Mouse (Mus musculus): ENCODE results near the gene Atp4a. TPM values are rescaled to one million over a fixed set of nuclear protein-coding genes. Genes with fewer than 3 reads are reported as not detected.
"Not testable (repeated sequence)": the region's sequence is repeated elsewhere in the genome, so short reads cannot be mapped to it uniquely, and the experiment has no call there.

Gene Atp4a
- polyA plus RNA-seq, 1 experiment, result 2.4 TPM

DNA sequence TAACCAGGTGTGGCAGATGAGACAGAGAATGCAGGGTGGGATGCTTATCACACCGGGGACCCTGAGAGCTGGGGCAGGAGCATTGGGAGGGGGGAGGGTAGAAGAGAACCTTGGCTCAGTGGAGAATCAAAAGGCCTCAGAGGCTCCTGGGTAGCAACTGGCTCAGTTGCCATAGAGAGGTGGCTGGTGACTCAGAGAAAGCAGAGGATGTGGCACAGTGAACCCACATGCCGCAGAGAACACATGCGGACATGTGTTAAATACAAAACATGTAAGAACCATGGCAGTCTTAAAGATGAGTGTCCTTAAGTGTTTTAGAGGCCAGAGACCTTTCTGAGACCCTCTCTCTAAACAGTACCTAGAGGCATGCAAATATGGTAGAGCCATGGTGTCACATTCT lies 24.2 kb downstream of the Atp4a start:
- TF ChIP-seq POLR2A (IDR thresholded peaks at IDR 0.05; ENCODE audit: borderline replicate concordance, extremely low read depth, insufficient read depth, insufficient read length, poor library complexity, severe bottlenecking) (no peak), CTCF (IDR thresholded peaks at IDR 0.05; ENCODE audit: borderline replicate concordance, extremely low read depth, insufficient read depth, insufficient read length) (no peak)
- DNase-seq (ENCODE audit: low read depth), result no peak

DNA sequence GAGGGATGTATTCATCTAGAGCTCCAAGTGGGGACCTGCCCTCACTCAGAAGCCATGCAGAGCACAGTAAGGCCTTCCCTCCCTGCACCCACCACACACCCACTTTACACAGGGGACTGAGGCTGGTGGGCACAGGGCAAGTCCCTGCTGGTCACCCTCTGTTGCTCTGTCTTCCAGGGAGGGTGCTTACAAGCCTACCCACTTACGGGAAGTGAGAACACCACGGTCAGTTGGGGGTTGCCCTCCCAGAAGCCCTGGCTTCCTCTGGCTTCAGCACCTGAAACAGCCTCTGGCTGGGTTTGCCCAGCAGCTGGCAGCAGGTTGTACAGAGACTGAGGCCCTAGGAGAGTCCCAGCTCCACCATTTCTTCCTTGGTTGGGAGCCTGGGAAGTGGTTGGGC lies 30.6 kb downstream of the Atp4a start:
- DNase-seq (ENCODE audit: low read depth), result not testable (repeated sequence)

DNA sequence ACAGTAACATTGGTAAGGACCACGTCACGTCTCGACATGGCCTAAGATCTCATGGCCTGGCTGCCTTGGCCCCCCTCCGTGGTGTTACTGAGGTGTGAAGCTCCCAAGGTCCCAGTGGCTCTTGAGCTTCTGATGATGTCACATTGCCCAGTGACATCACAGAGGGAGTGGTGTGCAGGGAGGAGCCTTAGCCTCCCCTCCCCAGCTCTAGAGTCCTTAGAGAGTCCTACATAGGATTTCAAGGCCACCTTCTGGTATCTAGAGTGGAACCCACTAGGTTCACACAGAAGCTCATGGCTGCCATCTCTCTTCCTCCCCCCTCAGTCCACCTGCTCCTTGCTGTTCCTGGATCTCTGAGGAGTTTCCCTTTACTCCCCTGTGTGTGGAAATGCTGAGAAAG lies 31.6 kb downstream of the Atp4a start, which contains the start of gene Gapdhs:
Gene Gapdhs (minus strand): TSS at position 65 of the 400 bp plus-strand sequence.
- DNase-seq (ENCODE audit: low read depth), result not testable (repeated sequence)

DNA sequence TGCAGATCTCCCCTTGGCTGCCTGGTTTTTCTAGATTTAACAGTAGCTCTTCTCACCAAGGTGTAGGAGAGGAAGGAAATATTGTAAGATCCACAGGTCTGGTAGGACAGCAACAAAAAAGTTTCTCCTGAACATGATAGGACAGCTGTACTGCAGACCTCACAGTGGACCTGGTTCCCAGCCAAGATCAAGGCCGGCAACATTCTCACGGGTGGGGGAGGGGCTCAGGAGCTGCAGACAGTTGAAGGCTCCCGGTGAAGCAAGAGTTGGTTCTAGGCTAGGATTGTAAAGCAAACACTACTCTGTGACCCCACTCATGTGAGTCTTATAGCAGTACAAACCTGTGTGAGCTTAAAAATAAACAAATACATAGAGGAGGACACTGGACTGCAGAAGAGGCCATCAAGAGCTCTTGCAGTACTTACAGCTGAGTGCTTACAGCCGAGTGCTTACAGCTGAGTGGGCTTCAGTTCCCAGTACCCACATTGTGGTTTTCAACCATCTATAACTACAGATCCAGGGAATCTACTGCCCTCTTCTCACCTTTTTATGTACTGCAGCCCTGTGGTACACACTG lies 32.1 kb downstream of the Atp4a start:
- peak; percentile 39 for DNase-seq (ENCODE audit: low read depth)
- TF ChIP-seq CTCF (IDR thresholded peaks at IDR 0.05; ENCODE audit: borderline replicate concordance, extremely low read depth, insufficient read depth, insufficient read length) (no peak), POLR2A (IDR thresholded peaks at IDR 0.05; ENCODE audit: borderline replicate concordance, extremely low read depth, insufficient read depth, insufficient read length, poor library complexity, severe bottlenecking) (no peak)

DNA sequence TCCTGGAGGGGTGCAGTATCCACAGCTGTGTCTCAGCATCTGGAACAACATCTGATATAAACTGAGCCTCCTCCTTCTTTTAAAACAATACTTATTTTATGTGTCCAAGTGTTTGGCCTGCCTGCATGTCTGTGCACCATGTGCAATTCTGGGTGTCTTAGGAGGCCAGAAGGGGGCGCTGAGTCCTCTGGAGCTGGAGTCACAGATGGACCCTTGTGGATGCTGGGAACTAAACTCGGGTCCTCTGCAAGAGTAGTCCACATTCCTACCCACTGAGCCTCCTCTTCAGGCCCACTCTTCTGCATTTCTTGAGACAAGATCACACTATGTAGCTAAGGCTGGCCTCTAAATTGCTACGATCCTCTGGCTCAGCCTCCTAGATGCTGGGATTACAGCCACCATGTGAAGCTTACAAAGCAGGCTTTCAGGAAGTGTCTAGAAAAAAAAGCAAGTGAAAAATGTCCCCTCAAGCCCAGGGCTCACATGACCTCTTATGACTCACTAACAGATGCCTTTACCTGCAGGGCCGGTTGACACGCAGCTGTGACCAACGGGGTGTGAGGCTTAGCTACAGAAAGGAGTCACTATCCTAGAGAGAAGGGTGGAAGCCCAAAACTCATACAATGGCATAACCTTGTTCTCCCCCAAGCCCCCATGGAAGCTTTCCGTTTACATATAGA lies 35.7 kb downstream of the Atp4a start:
- TF ChIP-seq POLR2A (IDR thresholded peaks at IDR 0.05; ENCODE audit: borderline replicate concordance, extremely low read depth, insufficient read depth, insufficient read length, poor library complexity, severe bottlenecking), result no peak
- no peak for TF ChIP-seq CTCF (IDR thresholded peaks at IDR 0.05; ENCODE audit: borderline replicate concordance, extremely low read depth, insufficient read depth, insufficient read length)
- no peak for DNase-seq (ENCODE audit: low read depth)

DNA sequence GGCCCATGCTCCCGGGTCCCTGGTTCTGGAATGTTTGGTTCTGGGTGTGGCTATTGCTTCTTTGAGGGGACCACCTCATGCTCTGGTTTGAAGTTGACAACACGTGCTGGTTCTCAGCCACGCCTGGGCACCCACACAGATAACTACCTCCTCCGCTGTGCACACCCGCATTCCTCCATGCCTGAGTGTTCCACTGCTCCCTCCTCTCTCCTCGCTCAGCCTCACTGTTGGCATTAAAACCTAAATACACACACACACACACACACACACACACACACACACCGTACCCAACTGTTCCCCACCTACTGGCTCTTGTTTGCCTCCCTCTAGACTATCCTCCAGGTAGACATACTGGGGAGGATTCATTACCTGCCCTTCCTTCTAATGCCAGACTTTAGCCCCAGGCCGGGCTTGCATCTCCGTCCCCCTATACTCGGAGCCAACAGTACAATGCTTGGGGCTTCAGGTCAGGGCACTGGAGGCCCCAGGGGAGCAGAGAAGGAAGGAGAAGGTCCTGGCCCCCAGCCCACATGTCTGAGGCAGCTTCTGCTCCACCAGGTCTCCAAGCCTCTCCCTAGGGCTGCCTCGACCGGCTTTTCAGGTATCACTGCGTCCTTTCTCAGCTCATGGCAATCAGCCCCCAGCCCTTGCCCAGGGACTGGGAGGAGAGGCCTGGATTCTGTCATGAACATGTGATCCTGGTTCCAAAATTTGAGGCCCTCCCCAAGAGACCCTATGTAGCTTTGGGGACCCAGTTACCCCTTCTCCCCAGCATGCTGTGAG lies 38.0 kb downstream of the Atp4a start:
- DNase-seq (ENCODE audit: low read depth), result no peak
- TF ChIP-seq POLR2A (IDR thresholded peaks at IDR 0.05; ENCODE audit: borderline replicate concordance, extremely low read depth, insufficient read depth, insufficient read length, poor library complexity, severe bottlenecking) (no peak), CTCF (IDR thresholded peaks at IDR 0.05; ENCODE audit: borderline replicate concordance, extremely low read depth, insufficient read depth, insufficient read length) (no peak)

DNA sequence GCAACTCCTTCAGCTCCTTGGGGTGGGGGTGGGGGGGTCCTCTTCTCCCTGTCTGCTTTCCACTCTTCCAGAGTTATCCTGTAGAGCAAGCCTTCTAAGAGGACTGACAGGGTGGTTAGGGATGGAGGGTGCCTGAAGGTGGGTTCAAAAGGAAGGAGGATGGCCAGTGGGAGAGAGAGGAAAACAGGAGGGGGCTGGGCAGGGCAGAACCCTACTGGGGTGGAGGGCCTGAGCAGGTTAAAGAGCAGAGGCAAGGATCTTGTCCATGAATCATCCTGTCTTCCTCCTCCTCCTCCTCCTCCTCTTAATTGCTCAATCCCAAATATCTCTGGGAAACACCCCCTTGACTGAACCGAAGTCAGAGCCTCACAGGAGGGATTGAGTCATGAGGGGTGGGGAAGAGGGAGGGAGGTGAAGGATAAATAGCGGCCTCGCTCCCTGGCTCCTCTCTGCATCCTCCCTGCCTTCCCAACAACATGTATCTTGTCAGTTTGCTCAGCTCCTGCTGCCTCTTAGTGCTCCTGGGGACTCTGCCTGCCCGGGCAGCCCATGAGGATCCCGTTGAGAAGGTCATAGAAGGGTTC lies 39.2 kb downstream of the Atp4a start, which contains the start of gene Sbsn:
Gene Sbsn (plus strand): TSS at position 386 of the 584 bp plus-strand sequence.
- DNase-seq (ENCODE audit: low read depth), result no peak
- TF ChIP-seq CTCF (IDR thresholded peaks at IDR 0.05; ENCODE audit: borderline replicate concordance, extremely low read depth, insufficient read depth, insufficient read length) (no peak), POLR2A (IDR thresholded peaks at IDR 0.05; ENCODE audit: borderline replicate concordance, extremely low read depth, insufficient read depth, insufficient read length, poor library complexity, severe bottlenecking) (no peak)

DNA sequence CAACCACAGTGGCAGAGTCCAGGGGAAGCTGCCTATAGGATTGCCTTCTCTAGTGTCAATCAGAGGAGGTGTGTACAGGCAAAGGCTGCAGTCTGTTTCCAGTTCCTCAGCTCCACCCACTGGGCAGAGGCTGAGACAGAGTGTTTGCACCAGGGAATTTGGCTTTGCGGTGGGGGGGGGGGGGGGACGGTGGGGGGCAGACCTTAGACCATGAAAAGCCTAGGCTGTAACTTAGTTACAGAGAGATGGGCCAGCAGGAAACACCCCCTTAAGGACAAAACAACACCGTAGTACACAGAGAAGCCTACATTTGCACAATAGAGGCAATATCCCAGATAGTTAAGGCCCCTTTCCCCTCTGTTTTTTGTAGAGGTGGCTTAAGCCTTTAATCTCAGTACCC lies 45.0 kb downstream of the Atp4a start:
- TF ChIP-seq CTCF (IDR thresholded peaks at IDR 0.05; ENCODE audit: borderline replicate concordance, extremely low read depth, insufficient read depth, insufficient read length) (no peak), POLR2A (IDR thresholded peaks at IDR 0.05; ENCODE audit: borderline replicate concordance, extremely low read depth, insufficient read depth, insufficient read length, poor library complexity, severe bottlenecking) (no peak)
- no peak for DNase-seq (ENCODE audit: low read depth)

DNA sequence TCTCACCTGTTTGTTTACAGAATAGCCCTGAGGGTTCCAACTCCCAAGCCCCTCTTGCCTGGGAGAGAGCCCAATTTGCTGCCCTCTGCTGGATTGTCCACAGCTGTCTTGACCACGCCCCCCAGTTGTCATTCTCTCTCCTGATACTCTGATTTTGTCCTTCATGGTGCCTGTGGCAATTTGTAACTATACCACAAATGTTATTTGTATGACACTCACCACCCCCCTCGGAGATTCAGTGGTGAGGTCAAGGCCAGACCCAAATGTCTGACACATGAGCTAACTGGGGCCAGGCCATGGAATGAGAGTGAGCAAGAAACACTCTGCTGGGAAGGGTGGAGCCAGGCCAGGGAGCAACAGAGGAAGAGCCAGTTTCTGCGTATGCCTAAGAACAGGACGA lies 46.8 kb downstream of the Atp4a start:
- TF ChIP-seq CTCF (IDR thresholded peaks at IDR 0.05; ENCODE audit: borderline replicate concordance, extremely low read depth, insufficient read depth, insufficient read length) (peak; percentile 59; the same call in 1 of the 2 replicates), POLR2A (IDR thresholded peaks at IDR 0.05; ENCODE audit: borderline replicate concordance, extremely low read depth, insufficient read depth, insufficient read length, poor library complexity, severe bottlenecking) (no peak)
- DNase-seq (ENCODE audit: low read depth), result peak; percentile 31

DNA sequence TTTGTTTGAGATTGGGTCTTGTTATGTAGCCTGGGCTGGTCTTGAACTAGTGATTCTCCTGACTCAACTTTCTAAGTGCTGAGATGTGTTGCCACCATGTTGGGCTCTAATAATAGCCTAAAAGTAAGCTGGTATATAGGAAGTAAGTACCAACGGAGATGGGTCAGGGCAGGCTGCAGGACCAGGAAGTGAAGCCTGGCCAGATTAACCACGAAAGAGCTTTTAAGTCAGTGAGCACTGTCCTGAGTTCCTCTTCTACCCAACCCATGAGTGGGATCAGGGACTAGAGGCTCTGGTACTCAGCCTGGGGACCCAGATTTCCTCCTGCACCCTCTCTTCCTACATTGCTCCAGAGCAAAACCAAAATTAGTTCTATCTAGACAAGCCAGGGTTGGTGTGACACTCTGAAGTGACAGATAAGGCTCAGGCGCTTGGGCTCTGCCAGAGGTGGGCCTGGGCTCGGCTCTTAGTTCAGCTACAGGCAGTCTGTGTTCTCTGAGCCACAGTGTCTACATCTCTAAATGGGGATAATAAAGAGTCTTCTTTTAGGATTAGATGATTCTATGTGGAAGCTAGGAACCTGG lies 49.9 kb downstream of the Atp4a start:
- TF ChIP-seq POLR2A (IDR thresholded peaks at IDR 0.05; ENCODE audit: borderline replicate concordance, extremely low read depth, insufficient read depth, insufficient read length, poor library complexity, severe bottlenecking) (no peak), CTCF (IDR thresholded peaks at IDR 0.05; ENCODE audit: borderline replicate concordance, extremely low read depth, insufficient read depth, insufficient read length) (no peak)
- no peak for DNase-seq (ENCODE audit: low read depth)

DNA sequence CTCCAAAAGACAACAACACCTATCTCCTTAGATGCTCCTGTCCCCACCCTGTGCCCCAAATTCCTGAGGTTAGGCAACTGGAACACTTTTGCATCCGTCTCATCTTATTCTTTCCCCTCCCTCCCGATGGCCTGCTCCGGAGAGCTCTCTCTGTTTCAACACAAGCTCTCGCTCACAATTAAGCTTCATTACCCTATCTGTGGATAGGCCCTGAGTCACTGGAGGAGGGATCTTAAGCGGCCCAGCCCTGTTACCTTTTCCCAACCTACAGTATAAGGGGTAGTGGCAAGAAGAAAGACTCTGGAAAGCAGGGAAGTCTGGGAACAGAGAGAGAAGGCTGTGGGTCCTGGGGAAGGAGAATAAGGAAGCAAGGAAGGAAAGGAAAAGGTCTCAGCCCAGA lies 51.4 kb downstream of the Atp4a start, which contains the start of gene Dmkn:
Gene Dmkn (plus strand): TSS at position 301 of the 400 bp plus-strand sequence.
- no peak for TF ChIP-seq POLR2A (IDR thresholded peaks at IDR 0.05; ENCODE audit: borderline replicate concordance, extremely low read depth, insufficient read depth, insufficient read length, poor library complexity, severe bottlenecking)
- TF ChIP-seq CTCF (IDR thresholded peaks at IDR 0.05; ENCODE audit: borderline replicate concordance, extremely low read depth, insufficient read depth, insufficient read length), result no peak
- no peak for DNase-seq (ENCODE audit: low read depth)

All from brain, embryonic 14.5 days (tissue).